Mouse (Mus musculus): ENCODE data around the gene Htr5b. TPM values are rescaled to one million over a fixed set of nuclear protein-coding genes. Genes with fewer than 3 reads are reported as not detected.

Htr5b gene
- total RNA-seq, 2 experiments from 2014 or later, result 9.4 to 10.8 TPM

DNA sequence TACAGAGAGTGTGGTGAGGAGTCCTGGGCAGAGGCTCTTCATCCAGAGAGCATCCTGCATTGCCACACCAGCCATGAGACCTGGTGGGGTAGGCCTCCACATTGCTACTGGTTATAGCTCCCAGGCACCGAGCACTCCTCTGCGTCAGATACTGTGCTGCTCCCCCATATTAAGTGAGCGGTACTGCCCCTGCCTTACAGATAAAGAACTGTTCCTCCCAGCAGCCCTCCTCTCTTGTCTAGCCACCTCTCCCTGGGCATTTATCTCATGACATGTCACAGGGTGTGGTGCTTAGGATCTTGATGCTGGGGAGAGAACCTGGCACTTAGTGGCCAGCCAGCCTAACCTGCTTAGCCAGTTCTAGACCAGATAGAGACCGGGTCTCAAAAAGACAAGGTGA lies 31.2 kb downstream of the Htr5b start:
- DNase-seq (ENCODE audit: low spot score in 2 of 2), result no peak

DNA sequence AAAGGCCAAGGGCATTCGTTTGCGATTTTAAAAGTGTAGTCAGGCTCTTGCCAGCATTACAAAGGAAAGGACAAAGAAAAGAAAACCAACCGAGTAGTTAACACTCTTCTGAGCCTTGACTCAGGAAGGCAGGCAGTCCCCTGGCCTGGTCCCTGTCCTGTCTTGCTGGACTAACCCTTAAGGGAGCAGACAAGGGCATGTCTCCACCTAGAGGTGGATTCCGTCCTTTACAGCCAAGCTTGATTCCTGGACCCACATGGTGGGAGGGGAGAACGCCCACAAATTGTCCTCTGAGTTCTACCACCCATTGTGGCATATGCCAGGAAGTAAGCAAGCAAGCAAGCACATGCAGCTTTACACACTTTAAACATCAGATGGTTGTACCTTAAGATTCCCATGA lies 38.0 kb downstream of the Htr5b start:
- DNase-seq (ENCODE audit: low spot score in 2 of 2), result peak in 1 of 2 experiments; percentile 51

DNA sequence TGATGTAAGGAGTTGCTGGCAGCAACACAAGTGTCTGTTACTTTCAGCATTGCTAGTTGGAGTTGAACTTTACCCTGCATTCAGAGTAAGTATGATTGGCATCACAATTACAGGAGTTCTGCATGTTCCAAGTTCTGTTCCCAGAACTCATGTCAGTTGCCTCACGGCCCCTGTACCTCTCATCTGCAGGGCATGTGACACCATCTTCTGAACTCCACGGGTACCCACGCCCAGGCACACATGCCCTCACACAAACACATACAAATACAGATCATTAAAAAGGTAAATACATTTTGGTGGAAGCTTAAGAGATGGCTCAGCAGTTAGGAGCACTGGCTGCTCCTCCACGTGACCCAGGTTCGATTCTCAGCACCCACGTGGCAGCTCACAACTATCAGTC lies 41.5 kb downstream of the Htr5b start:
- DNase-seq (ENCODE audit: low spot score in 2 of 2), result no peak

DNA sequence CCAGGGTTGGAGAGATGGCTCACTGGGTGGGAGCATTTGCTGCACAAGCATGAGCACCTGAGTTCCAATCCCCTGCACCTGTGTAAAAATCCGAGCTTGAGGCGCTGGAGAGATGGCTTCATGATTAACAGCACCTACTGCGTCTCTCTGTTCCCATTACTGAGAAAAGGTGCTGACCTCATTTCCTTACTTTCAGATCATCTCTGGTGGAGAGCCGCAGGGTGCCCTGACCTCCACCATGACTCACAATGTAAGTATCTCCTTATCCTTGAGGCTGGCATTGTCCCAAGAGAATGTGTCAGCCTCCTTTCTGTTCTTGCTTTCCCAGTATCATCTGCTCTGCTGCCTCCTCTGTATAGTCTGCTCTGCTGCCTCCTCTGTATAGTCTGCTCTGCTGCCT lies 45.2 kb downstream of the Htr5b start:
- no peak for DNase-seq (ENCODE audit: low spot score in 2 of 2)

DNA sequence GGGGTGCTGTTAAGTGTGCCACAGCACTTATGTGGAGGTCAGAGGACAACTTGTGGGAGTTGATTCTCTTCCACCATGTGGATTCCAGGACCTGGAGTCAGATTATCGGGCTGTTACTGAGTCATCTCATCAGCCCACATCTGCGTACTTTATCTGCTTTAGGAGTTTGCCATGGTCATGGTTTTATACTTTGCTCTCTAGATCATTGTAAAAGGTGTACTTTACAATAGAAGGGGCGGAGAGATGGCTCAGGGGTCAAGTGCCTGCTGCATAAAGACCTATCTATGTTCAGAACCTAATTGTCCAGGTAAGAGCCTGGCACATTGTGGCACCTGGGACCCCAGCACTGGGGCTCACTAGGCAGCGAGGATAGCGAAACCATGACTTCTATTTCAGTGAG lies 48.9 kb downstream of the Htr5b start:
- DNase-seq (ENCODE audit: low spot score in 2 of 2), result no peak

DNA sequence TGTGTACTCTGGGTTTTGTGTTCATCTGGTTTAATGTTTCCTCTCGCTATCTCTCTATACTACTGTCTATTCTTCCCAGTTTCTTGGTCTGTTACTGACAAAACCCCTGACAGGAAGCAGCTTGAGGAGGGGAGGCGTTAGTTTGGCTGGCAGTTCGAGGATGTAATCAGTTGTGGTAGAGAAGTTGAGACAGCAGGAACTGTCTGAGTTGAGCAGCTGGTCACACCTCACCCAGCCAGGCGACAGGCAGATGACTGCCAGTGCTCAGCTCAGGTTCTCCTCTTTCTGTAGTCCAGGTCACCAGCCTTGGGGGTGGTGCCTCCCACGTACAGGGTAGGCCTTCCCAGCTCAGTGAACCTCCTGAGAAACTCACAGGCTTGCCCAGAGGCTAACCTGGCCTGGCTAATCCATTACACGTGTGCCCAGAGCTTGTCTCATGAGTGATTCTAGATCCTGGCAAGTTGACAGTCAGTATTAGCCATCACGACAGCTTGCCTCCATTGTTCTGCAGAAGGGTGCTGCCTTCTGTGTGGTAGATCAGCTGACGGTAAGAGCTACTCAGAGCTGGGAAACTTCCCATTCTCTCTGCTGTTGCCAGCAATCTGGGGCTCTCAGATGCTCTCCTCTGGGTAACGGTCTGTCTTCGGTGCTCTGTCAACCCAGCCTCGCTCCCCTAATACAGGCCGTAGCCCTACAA lies 49.8 kb downstream of the Htr5b start:
- peak; percentile 84 to 93 for DNase-seq (ENCODE audit: low spot score in 2 of 2)

DNA sequence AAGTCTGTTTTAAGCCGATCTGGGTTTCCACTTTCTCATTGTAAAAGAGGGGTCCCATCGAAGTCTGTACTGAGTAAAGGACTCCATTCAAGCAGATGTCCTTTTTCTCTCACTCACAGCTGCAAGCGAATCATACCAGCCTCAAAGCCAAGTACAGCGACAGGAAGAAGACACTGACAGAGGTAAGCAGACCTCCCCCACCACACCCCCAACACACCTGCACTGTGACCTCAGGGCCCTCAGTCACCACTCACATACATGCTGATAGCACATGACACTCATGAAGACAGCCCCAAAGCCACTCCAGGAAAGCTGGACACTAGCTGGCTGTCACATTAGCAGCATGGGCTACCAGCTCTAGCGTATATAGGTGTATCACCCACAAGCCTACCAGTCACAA lies 50.5 kb downstream of the Htr5b start:
- DNase-seq (ENCODE audit: low spot score in 2 of 2), result no peak

DNA sequence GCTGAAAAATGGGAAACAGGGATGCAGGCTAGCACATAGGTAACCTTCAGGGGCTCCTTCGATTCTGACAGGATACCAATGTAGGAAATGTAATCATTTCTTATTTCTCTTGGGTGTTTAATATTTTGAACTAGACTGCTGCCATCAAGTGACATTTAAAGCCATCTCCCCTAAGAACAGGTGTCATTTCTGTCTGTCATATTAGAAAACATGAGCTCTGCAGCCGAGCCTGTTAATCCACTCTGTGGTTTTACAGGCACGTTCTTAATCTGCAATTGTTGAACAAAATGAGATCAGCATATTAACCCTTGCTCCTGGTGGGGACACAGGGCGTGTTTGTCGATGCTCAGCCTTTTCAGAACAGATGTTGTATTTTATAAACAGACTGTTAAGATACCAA lies 56.8 kb downstream of the Htr5b start:
- no peak for DNase-seq (ENCODE audit: low spot score in 2 of 2)

DNA sequence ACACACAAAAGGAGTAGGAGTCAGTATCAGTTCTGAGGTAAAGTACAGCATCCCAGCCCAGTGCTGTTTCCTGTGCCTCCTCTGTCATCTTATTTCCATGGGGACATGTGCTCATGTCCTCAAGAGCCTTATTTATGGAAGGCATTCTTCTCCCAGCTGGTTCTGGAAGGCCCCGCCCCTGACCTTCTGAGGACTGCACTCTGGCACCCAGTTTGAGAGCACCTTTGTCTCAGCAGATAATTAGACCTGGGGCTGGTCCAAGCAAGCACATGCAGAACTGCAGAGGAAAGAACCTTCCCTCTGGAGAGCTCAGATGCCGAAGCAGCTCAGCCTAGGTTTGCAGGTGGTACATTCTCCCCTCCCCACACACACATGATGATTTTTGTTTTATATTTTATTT lies 60.0 kb downstream of the Htr5b start:
- no peak for DNase-seq (ENCODE audit: low spot score in 2 of 2)

DNA sequence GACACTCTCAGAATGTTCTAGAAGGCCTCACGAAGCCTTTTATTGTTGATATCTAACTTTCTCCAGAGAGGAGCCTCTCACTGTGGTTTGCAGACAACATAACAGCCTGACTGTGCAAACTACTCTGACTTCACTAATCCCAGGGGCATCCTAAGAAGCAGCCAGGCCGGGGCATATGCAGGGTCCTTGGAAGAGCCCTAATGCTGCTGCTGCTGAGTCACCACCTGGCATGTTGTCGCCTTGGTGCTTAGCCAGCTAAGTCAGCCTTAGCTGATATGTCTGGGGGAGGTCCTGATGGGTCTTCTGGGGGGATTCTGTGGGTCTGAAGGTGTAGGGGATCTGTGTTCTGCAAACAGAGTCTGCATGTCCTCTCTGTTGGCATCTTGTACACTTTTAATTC lies 62.0 kb downstream of the Htr5b start:
- DNase-seq (ENCODE audit: low spot score in 2 of 2), result no peak

DNA sequence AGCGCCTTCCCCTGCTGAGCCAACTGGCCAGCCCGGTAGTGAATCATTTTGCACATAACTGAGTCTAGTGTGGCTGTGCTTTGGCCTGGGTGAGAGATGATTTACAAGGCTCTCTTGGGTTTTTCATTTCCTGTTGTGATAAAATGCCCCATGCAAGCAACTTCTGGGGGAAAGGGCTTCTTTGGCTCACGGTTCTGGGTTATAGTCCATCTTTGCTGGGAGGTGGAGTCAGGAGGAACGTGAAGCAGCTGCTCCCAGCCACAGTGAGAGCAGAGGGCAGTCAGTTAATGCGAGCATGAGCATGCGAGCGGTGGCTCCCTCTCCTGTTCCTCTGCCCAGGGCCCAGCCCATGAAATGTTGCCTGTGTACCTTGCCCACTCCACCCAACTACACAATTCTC lies 64.5 kb downstream of the Htr5b start:
- no peak for DNase-seq (ENCODE audit: low spot score in 2 of 2)

DNA sequence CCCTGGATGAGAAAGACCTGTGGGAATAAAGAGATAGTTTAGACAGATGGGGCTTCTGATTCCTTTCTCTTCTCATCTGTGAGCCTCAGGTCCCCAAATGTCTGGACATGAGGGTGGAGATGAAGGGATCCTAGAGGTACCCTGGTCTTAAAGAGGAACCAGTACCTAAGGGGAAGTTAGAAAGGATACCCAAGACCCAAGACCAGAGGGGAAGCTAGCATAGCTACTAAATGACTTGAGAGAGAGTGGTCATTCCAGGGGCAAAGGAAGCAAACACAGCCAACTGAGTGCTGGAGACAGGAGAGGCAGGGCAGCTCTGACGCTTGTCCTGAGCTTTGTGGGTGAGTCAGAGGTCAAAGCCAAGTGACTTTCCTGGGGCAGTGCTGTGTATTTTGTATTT lies 65.6 kb downstream of the Htr5b start:
- no peak for DNase-seq (ENCODE audit: low spot score in 2 of 2)

DNA sequence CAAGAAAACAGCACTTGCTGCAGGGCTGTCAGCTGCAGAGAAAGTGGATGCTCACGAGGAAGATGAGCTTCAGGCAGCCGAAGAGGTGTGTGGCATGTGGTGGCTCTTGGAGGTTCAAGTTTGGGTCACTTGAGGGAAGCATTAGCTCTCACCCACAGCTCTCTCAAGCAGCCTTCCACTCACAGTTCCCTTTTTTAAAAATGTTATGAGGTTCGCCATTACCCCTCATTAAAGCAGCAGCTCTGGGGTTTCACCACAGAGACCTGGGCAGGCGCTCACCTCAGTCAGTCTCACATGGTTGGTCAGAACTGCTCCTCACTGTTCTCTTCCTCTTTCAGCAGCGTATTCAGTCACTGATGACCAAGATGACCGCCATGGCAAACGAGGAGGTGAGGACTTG lies 66.4 kb downstream of the Htr5b start:
- DNase-seq (ENCODE audit: low spot score in 2 of 2), result no peak

DNA sequence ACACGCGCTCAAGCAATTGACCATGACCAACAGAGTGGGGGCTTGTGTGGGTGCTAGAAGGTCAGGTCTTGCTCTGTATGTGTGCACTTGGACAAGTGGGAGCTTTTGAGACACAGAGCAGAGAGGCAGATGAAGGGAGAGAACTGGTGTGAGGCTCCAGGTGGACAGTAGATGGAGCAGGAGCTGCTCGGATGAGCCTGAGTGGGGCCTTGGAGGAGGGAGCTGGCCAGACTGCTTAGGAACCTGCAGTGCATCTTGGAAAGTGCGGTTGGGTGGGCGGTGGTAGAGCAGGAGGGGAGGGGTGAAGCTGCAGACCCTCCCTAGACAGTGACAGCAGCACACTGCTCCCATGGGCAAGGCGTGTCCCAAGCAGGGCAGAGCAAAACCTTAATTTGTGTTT lies 68.2 kb downstream of the Htr5b start:
- DNase-seq (ENCODE audit: low spot score in 2 of 2), result no peak

Other genes with a start within 250 kb of the Htr5b start
- 10 to 100 TPM; 55.5 to 63.7 TPM for gene Insig2, start 195.9 kb downstream of the Htr5b start, total RNA-seq (2021)
- 10 to 100 TPM; 28.7 to 34.0 TPM for gene Ccdc93, start 97.4 kb downstream of the Htr5b start, total RNA-seq (2021)
- gene Ddx18, start 39.5 kb upstream of the Htr5b start, total RNA-seq (2021), result 10 to 100 TPM; 21.5 to 24.8 TPM

All from layer of hippocampus, postnatal 14 days (tissue).